8 mouse cellular contexts compared by ENCODE assay signal in genomic region chr15:101240799-101241204, GRCm38 (mm10). TPM values are rescaled to one million over a fixed set of nuclear protein-coding genes. Genes with fewer than 3 reads are reported as not detected.
DNase-seq lines count a peak whose midpoint lies in the region; ATAC-seq lines count a peak whose summit lies in the region.

No protein-coding gene starts in this region.

- ATAC-seq in hindbrain, embryonic 14.5 days (ENCODE audit: low FRiP score) = peak; percentile 57; the same call in 1 of the 2 replicates

- no peak overlapping the region; the same call in 1 of the 2 replicates for H3K9ac ChIP-seq in hindbrain, embryonic 14.5 days

- 13% methylated on average over 10 of the region's 10 CpGs for WGBS in hindbrain, embryonic 14.5 days

- H3K4me3 ChIP-seq in hindbrain, embryonic 14.5 days (replicated peaks; ENCODE audit: low read length) = no peak overlapping the region

- H3K4me1 ChIP-seq in hindbrain, embryonic 14.5 days (replicated peaks; ENCODE audit: control insufficient read depth, insufficient read depth, low read length) = 0 out of 2 replicates have a peak, but pooled peaks cover under 1% of the 10 kb centered on the region

- peak; percentile 96 for DNase-seq in NIH3T3 (ENCODE audit: low read depth)
- DNase-seq in cerebellum, adult 9-11 months = peak; percentile 86
- DNase-seq in frontal cortex, postnatal 25 days (ENCODE audit: low spot score in 2 of 2) = peak; percentile 92 to 95
- peak; percentile 89 for DNase-seq in hindbrain, embryonic 14.5 days (ENCODE audit: low spot score)
- DNase-seq in left cerebral cortex, adult 11 months (ENCODE audit: low spot score) = peak; percentile 89
- peak; percentile 95 for DNase-seq in lung, postnatal 36 days
- peak; percentile 93 for DNase-seq in right cerebral cortex, adult 18-20 months
- DNase-seq in urinary bladder, postnatal 14 days (ENCODE audit: low spot score) = peak; percentile 88

- no peak overlapping the region for H3K27ac ChIP-seq in hindbrain, embryonic 14.5 days

- peak overlapping the region; percentile 29 for H3K4me2 ChIP-seq in hindbrain, embryonic 14.5 days (replicated peaks)

- H3K9me3 ChIP-seq in hindbrain, embryonic 14.5 days (ENCODE audit: control insufficient read depth, low read length) = no peaks in the 10 kb centered on the region

- H3K27me3 ChIP-seq in hindbrain, embryonic 14.5 days (ENCODE audit: control insufficient read depth, insufficient read depth, low read length) = no peaks in the 10 kb centered on the region

- no peaks in the 10 kb centered on the region for H3K36me3 ChIP-seq in hindbrain, embryonic 14.5 days (replicated peaks; ENCODE audit: control insufficient read depth, insufficient read depth)

RNA-seq across cellular contexts. Expression of gene Nr4a1, which starts 13.3 kb away (rescaled TPM):
- polyA plus RNA-seq in hindbrain, embryonic 14.5 days (2014; fragmentation: Nextera tagmentation; extraction: Ambion mirVana) = 5.0 and 5.1 TPM in 2 replicates

RNA-seq across cellular contexts. Expression of gene Grasp, which starts 16.8 kb away (rescaled TPM):
- 1.6 and 2.5 TPM in 2 replicates for polyA plus RNA-seq in hindbrain, embryonic 14.5 days (2014; fragmentation: Nextera tagmentation; extraction: Ambion mirVana)

RNA-seq across cellular contexts. Expression of gene Atg101, which starts 43.3 kb away (rescaled TPM):
- 65.4 and 66.3 TPM in 2 replicates for polyA plus RNA-seq in hindbrain, embryonic 14.5 days (2014; fragmentation: Nextera tagmentation; extraction: Ambion mirVana)

RNA-seq across cellular contexts. Expression of gene 6030408B16Rik, which starts 52.2 kb away (rescaled TPM):
- polyA plus RNA-seq in hindbrain, embryonic 14.5 days (2014; fragmentation: Nextera tagmentation; extraction: Ambion mirVana) = 0.23 and 0.37 TPM in 2 replicates
